Mouse (Mus musculus) thymus, postnatal 14 days (tissue): ENCODE results near the gene Akap2.
A peak's percentile ranks its signal among the peaks of the same experiment; 100 is the strongest.

Experiments used
- DNase-seq: peaks from one replicate; pipeline ENCODE4 v3.0.0; 2021

Akap2 gene

GRCm38 (mm10) chr4:57717354-57717753 lies at the start of gene Akap2:
Akap2 (plus strand) TSS chr4:57717657.
- DNase-seq: no peak

- peak; percentile 32 for DNase-seq
These were observed 46.5 kb upstream of the Akap2 start for GRCm38 (mm10) chr4:57670813-57671469.

DNA sequence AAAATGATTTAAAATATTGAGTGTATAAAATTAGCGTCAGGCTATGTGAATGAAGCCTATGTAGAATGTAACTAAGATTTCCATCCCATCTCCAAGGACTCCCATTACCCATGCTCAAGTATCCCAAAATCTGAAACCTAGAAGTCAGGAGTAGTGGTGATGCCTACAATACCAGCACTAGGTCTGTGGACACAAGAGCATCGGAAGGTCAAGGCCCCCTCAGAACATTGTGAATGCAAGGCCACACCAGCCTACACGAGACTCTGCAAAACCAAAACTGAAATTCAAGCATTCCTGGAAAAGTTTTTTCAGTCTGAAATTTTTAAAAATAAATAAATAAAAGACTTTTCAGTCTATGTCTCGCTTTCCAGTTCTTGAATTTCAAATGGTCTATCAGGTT lies 44.9 kb upstream of the Akap2 start:
- no peak for DNase-seq

DNA sequence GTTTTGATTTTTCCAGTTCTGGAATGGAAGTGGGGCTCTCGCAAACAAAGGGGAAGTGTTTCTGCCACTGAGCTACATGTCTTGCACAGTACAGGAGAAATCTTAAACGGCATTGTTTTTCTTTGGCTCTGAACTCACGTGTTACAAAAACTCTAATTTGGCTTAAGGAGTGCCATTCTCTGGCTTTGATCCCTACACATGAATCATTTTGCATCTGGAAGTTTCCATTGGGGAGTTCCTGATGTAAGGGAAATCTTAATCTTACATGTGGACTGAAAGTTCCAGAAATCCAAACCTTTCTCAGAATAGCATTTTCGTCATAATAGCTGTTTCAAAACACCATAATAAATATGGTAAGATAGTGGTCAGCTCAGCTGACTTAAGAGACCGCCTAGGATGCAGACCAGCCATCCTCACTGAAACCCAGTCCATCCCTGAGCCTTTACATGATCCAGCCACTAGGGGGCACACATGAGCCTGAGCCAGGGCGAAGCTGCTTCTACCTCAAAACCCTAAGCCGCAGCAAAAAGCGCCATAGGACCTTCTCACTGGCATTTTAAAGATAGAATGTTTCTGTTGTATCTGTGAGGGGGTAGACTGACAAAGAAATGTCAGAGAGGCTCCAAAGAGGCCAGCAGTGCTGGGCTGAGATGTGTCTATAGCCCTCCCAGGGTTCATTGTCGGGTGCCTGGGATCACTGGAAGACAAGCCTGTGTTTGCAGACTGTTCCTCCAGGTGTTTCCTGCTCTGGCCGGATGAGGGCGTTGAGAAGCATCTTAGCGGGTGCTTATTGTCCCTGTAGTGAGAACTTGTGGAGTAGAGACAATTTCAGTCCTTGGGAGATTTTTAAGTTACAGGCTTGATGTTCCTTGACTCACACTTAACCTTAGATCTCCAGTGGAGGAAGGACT lies 44.2 kb upstream of the Akap2 start:
- peak; percentile 91 for DNase-seq

GRCm38 (mm10) chr4:57674351-57674750 lies 43.1 kb upstream of the Akap2 start:
- DNase-seq: peak; percentile 25

GRCm38 (mm10) chr4:57675387-57675786 lies 42.1 kb upstream of the Akap2 start:
- peak; percentile 78 for DNase-seq

DNA sequence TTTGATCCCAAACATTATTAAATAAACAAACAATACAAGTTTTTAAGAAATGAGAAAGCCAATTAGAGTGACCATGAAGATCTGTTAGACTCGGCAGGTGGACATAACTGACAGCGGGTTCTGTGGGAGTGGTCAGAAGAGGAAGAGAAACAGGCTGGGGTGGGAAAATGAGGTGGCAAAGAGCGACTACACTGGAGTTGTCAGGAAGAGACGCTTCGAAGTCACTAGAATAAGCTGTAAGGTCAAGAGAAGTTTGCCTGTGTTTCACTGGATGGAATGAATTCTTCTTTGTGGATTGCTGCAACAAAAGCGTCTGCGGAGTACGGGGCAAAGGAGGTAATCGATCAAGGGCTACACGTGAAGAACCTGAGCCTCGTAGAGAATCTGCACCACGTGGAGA lies 39.5 kb upstream of the Akap2 start:
- DNase-seq: no peak

DNA sequence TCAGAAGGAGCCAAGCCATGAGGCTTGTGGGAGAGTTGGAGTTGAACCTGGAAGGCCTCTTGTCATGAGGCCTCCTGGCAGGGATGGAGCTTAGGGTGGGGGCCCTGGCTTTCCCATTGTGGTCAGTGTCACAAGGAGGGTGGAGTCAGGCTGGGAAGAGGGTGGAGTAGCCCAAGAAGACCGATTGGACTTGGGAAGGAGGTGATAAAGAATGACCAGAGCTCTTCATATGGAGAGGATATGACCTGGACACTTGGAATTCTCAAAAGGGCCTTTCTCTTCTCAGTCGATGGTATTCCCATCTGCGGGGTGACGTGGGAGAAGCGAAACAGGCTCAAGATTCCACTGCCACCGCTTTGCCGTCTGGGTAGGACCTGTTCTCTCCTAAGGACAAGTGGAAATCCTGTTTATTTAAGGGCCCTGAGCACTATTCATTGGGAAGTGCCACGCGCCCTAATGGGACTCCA lies 38.4 kb upstream of the Akap2 start:
- no peak for DNase-seq

- DNase-seq: no peak
These were observed 37.3 kb upstream of the Akap2 start for GRCm38 (mm10) chr4:57680186-57680585.

GRCm38 (mm10) chr4:57681511-57681910 lies 35.9 kb upstream of the Akap2 start:
- peak; percentile 82 for DNase-seq

GRCm38 (mm10) chr4:57682341-57682740 lies 35.1 kb upstream of the Akap2 start:
- no peak for DNase-seq

DNA sequence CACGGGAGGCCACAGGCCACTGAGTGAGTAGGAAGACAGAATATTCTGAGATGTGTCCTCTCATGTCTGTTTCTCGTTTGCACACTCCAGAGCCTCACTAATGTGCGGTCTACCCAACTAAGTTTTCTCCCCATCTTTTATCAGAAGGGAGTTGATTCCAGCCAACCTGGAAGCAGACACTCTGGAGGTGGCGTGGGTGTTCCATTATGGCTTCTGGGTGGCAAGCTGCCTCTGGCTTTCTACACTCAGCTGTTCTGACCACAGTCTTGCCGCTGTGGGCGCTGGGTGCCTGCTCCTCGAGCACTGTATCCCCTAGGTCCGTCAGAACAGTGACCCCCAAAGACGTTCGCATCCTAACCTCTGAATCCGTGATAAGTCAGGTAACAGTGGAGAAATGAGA lies 34.5 kb upstream of the Akap2 start:
- no peak for DNase-seq

GRCm38 (mm10) chr4:57684676-57685215 lies 32.7 kb upstream of the Akap2 start:
- no peak for DNase-seq

DNA sequence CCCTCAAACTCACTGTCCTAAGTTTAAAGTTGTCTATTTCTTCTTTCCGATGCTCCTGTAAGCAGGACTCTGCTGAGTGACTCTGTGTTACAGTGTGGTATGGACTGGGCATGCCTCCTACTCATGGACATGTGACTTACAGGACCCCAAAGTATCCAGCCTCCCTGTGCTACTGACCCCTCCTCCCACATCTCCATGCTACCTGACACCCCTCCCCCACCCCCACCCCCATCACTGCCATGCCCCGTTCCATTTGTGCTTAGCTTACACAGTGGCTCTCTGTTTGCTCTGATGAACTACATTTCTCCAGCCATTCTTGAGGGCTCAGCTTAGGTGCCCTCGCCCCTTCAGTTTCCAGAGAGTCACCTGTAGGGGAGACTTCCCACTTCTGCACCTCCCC lies 30.7 kb upstream of the Akap2 start:
- DNase-seq: no peak

GRCm38 (mm10) chr4:57687583-57687982 lies 29.9 kb upstream of the Akap2 start:
- no peak for DNase-seq

DNA sequence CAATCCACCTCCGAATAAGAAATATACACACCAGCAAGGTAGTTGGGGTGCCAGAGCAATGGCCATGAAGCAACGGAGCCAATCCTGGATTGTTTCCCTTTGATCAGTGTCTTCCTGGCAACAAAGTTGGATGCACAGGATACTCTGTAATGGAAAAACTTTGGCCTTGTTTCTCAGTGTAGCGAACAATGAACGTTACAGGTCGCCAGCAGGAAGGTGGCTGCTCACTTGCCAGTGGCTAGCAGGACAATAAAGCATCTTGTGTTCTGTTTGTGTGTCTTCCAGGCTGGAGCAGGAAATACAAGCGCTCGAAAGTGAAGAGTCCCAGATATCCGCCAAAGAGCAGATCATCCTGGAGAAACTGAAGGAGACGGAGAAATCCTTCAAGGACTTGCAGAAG lies 29.3 kb upstream of the Akap2 start:
- no peak for DNase-seq

GRCm38 (mm10) chr4:57690001-57690400 lies 27.5 kb upstream of the Akap2 start:
- no peak for DNase-seq

DNA sequence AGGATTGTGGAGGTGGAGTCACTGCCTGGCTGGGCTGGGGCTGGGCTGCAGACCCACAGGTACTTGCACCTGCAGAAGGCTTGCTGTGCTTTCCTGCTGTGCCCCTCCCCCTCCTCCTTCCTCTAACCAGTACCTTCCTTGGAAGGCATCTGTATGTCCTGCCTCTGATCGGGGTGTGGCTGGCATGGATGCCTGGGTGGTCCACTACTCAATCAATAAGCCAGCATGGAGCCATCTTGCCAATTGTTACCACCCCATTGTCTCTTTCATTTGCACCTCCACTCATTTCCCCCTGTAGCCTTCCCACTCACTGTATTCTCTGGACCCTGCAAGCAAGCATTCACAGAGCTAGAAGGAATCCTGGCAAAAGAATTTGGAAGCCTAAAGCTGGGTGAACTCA lies 26.7 kb upstream of the Akap2 start:
- no peak for DNase-seq

- DNase-seq: no peak
These were observed 22.9 kb upstream of the Akap2 start for GRCm38 (mm10) chr4:57694356-57695136.

GRCm38 (mm10) chr4:57696955-57697354 lies 20.5 kb upstream of the Akap2 start:
- no peak for DNase-seq

DNA sequence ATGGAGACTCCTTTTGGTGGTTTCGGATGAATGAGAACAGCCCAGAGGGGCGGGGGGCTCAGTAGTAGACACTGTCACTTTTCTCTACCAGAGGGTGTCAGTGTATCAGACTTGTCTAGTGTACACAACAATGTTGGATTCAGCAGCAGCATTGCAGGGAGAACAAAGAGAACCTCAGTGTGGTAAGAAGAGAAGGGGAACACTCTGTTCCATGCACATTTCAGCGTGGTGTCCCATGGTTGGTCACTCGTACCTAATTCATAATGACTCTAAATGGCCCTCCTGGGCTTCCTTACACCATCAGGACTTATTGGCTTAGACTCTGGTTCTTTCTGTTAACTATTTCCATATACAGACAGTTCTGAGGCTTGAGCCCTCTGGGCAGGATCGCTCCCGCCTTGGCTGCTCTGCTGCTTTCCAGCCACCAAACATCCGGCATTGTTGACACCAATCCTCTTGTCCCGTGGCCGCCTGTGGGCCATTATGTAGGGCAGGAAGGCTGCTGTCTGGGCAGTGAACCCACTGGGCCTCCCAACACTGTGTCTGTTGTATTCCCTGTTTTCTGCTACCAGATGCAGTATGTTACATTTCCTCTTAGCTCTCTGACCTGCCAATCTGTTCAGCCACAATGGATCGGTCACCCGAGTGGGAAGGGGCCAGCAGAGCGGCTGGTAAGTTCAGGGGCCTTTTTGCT lies 19.4 kb upstream of the Akap2 start:
- no peak for DNase-seq

DNA sequence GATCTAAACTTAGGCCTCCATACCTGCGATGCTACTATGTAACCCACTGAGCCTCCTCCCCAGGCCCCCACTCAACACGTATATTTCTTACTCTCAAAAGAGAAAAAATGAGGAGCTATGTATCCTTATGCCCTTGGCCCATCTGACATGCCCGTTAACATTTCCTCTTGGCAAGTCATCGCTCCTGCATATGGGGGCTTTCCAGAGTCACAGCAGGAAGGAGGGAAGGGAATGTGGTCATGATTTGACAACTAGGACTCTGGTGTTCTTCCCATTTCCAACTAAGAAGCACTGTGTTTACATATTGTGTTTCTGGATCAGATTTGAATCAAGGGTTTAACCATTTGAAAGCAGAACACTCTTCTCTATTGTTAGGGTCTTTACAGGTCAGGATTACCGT lies 15.9 kb upstream of the Akap2 start:
- DNase-seq: no peak
